Comparison of ENCODE assay signal across 8 mouse cellular contexts in the genomic region with DNA sequence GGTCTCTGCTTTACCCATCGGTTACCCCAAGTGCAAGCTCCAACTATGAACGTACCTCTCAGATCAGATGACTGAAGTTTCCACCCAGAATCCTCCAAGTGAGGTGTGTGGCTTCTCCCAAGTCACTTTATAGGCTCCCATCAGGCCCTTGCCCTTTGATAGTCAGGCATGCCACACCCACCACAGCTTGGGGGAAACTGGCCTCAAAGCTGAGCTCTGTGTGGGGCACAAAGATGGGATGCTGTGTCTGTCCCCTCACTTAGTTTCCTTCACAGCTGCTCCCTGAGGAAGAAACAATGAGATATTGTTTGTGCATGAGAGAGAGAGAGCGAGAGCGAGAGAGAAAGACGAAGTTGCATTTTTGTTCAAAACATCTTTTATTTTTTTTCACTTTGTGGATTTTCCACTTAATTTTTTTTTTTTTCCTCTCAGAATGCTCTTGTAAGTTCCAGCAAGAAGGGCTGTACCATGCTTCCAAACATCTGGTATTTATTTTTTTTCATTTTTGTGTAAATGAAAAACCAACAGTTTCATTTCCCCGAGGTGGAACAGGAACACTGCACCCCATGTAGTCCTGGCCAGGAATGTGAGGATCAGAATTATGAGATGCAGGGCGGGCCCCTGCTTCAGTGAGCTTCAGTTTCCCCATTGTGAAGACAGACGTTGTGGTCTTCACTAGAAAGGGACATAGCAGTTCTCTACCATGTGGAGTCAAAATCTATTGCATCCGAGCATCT. TPM values are rescaled to one million over a fixed set of nuclear protein-coding genes. Genes with fewer than 3 reads are reported as not detected.
DNase-seq lines count a peak whose midpoint lies in the region; ATAC-seq lines count a peak whose summit lies in the region.

A gene (minus strand): TSS at position 312 of the 737 bp plus-strand sequence.

- no peaks in the 10 kb centered on the region for H3K27me3 ChIP-seq in hindbrain, embryonic 10.5 days (ENCODE audit: insufficient read depth, poor library complexity, severe bottlenecking)
- no peaks in the 10 kb centered on the region for H3K27me3 ChIP-seq in limb, embryonic 11.5 days (ENCODE audit: control insufficient read depth, insufficient read depth, low read length)
- H3K27me3 ChIP-seq in kidney, embryonic 15.5 days: no peaks in the 10 kb centered on the region

- H3K4me3 ChIP-seq in hindbrain, embryonic 10.5 days: no peak within 1 kb of the TSS
- H3K4me3 ChIP-seq in limb, embryonic 11.5 days (ENCODE audit: low read depth, low read length): no peak within 1 kb of the TSS
- no peak within 1 kb of the TSS for H3K4me3 ChIP-seq in kidney, embryonic 15.5 days (replicated peaks)

- no peaks in the 10 kb centered on the region for H3K9me3 ChIP-seq in hindbrain, embryonic 10.5 days
- no peaks in the 10 kb centered on the region for H3K9me3 ChIP-seq in limb, embryonic 11.5 days (ENCODE audit: control insufficient read depth, low read length)
- H3K9me3 ChIP-seq in kidney, embryonic 15.5 days (replicated peaks): no peaks in the 10 kb centered on the region

- no peak within 1 kb of the TSS for H3K9ac ChIP-seq in limb, embryonic 11.5 days (ENCODE audit: low read length)
- no peak within 1 kb of the TSS for H3K9ac ChIP-seq in kidney, embryonic 15.5 days

- 38% methylated on average over 9 of the region's 9 CpGs for WGBS in hindbrain, embryonic 10.5 days
- WGBS in limb, embryonic 11.5 days: 57% methylated on average over 9 of the region's 9 CpGs
- WGBS in kidney, embryonic 15.5 days: 76% methylated on average over 9 of the region's 9 CpGs

- H3K4me1 ChIP-seq in hindbrain, embryonic 10.5 days (replicated peaks): peaks cover 48% of the 10 kb centered on the region
- peaks cover 16% of the 10 kb centered on the region for H3K4me1 ChIP-seq in limb, embryonic 11.5 days (ENCODE audit: control insufficient read depth, insufficient read depth, low read length)
- peaks cover 15% of the 10 kb centered on the region for H3K4me1 ChIP-seq in kidney, embryonic 15.5 days

- no peaks in the 10 kb centered on the region for H3K36me3 ChIP-seq in hindbrain, embryonic 10.5 days
- no peaks in the 10 kb centered on the region for H3K36me3 ChIP-seq in limb, embryonic 11.5 days (ENCODE audit: control insufficient read depth, insufficient read depth, low read length)
- no peaks in the 10 kb centered on the region for H3K36me3 ChIP-seq in kidney, embryonic 15.5 days

- no peak within 1 kb of the TSS for H3K4me2 ChIP-seq in limb, embryonic 11.5 days (ENCODE audit: low read depth, severe bottlenecking)
- no peak within 1 kb of the TSS for H3K4me2 ChIP-seq in kidney, embryonic 15.5 days

- ATAC-seq in limb, embryonic 11.5 days (ENCODE audit: insufficient number of reproducible peaks, low FRiP score, low TSS enrichment, low read depth): no peak
- no peak for ATAC-seq in kidney, embryonic 15.5 days (replicated peaks; ENCODE audit: low FRiP score)

- peak; percentile 27 for DNase-seq in 3T3-L1 (ENCODE audit: low read depth, low spot score)
- DNase-seq in embryo, embryonic 10.5 days (ENCODE audit: low spot score): peak; percentile 35
- no peak for DNase-seq in hindbrain, embryonic 10.5 days (ENCODE audit: low spot score)
- peak; percentile 35 for DNase-seq in limb, embryonic 11.5 days (ENCODE audit: low spot score)
- no peak for DNase-seq in ovary, postnatal 10 days (ENCODE audit: low spot score)
- no peak for DNase-seq in ovary, postnatal 14 days (ENCODE audit: low spot score)
- no peak for DNase-seq in spleen, adult 18-20 months

- peak within 1 kb of the TSS; percentile 76 for H3K27ac ChIP-seq in hindbrain, embryonic 10.5 days
- peak within 1 kb of the TSS; percentile 65; the same call in 1 of the 2 replicates for H3K27ac ChIP-seq in limb, embryonic 11.5 days (replicated peaks; ENCODE audit: low read depth, low read length)
- no peak within 1 kb of the TSS for H3K27ac ChIP-seq in kidney, embryonic 15.5 days

RNA-seq across cellular contexts. Expression of the gene that starts here (rescaled TPM):
- 18.0 and 41.8 TPM in 2 replicates for polyA plus RNA-seq in hindbrain, embryonic 10.5 days (2016; fragmentation: Nextera tagmentation; extraction: Ambion mirVana)
- 7.8 and 8.8 TPM in 2 replicates for polyA plus RNA-seq in limb, embryonic 11.5 days (2014; fragmentation: Nextera tagmentation; extraction: Ambion mirVana)
- polyA plus RNA-seq in kidney, embryonic 15.5 days (2015; fragmentation: Nextera tagmentation; extraction: Ambion mirVana): 0.36 and 1.0 TPM in 2 replicates

Comparison
In these comparisons a context has a peak if more than half of its experiments do, and no peak if none do; other contexts are left out.
1. DNase-seq: peak in 3T3-L1 (single experiment), embryo, embryonic 10.5 days (single experiment) and limb, embryonic 11.5 days (single experiment); none in hindbrain, embryonic 10.5 days (single experiment), ovary, postnatal 10 days (single experiment), ovary, postnatal 14 days (single experiment) and spleen, adult 18-20 months (0 of 2).